Mouse (Mus musculus): ENCODE measurements around the gene Slc25a3. TPM values are rescaled to one million over a fixed set of nuclear protein-coding genes. Genes with fewer than 3 reads are reported as not detected.

The Slc25a3 gene
- polyA plus RNA-seq, 1 experiment from 2014 or later = 1,186 TPM

DNA sequence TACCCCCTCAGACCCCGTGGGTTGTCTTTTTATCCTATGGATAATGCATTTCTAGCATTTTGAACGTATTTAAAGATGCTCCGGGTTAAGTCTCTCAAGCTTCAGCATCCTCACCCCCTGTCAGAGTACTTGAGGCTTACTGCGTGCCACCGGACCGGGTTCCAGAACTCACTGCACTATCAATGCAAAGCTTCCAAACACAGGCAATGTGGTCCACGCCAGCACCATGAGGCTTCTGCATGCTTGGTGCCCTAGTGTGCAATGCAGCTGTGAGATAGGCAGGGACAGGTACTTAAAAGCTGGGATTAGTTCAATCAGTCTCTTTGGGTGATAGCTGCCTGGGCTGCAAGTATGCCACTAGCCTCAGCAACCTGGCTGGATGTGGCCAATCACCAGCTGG lies 21.6 kb upstream of the Slc25a3 start:
- H3K4me3 ChIP-seq (ENCODE audit: low read length) = no peak overlapping the region
- no peak overlapping the region for H3K9ac ChIP-seq (ENCODE audit: low read length)
- H3K27me3 ChIP-seq (ENCODE audit: control insufficient read depth, insufficient read depth, low read length) = no peaks in the 10 kb centered on the region
- no peak overlapping the region for H3K4me2 ChIP-seq (ENCODE audit: low read depth, low read length)
- ATAC-seq (replicated peaks; ENCODE audit: extremely low read depth, insufficient read depth, low FRiP score) = no peak
- H3K9me3 ChIP-seq (replicated peaks; ENCODE audit: control insufficient read depth, low read length) = no peaks in the 10 kb centered on the region
- peaks cover 34% of the 10 kb centered on the region for H3K36me3 ChIP-seq (ENCODE audit: control insufficient read depth, insufficient read depth)
- H3K27ac ChIP-seq (ENCODE audit: low read length) = no peak overlapping the region
- 96% methylated on average over 7 of the region's 7 CpGs for WGBS
- H3K4me1 ChIP-seq (ENCODE audit: control insufficient read depth, insufficient read depth, low read length) = no peaks in the 10 kb centered on the region

DNA sequence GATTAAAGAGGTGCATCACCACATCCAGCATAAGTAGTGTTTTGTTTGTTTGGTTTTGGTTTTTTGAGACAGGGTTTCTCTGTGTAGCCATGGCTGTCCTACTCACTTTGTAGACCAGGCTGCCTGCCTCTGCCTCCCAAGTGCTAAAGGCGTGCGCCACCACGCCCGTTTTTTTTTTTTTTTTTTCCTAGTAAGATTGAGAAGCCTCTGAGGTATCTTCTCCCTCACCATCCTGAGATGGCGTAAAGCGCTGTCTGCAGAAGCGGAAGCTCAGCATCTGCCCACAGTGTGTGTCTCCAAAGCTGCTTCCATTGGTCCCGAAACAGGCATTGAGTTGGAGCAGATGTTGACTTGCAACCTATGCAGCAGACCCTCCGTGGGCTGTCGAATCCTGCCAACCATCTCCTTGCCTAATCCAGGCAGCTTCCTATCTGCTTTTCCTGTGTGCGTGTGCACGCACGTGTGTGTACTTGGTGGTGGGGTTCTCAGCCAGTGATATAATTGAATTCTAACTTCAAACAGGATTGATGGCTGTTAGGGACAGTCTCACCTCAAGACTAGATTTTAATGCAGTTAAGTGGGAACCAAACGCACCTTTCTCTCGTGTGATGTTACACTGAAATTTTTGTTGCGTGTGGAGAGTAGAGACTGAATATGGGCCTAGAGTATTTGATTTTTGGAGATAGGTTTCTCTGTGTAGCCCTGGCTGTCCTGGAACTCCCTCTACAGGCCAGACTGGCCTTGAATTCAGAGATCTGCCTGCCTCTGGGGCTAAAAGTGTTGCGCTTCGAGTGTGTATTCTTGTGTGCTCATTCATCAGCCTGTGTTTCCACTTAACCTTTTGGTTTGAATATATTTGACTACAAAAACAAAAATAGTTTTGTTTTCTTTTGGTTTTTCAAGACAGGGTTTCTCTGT lies 19.7 kb upstream of the Slc25a3 start:
- Histone ChIP-seq H3K27me3 (ENCODE audit: control insufficient read depth, insufficient read depth, low read length) (no peaks in the 10 kb centered on the region), H3K4me1 (ENCODE audit: control insufficient read depth, insufficient read depth, low read length) (peaks cover 9% of the 10 kb centered on the region), H3K27ac (ENCODE audit: low read length) (no peak overlapping the region), H3K4me3 (ENCODE audit: low read length) (no peak overlapping the region), H3K4me2 (ENCODE audit: low read depth, low read length) (no peak overlapping the region), H3K9me3 (replicated peaks; ENCODE audit: control insufficient read depth, low read length) (no peaks in the 10 kb centered on the region), H3K36me3 (ENCODE audit: control insufficient read depth, insufficient read depth) (peaks cover 18% of the 10 kb centered on the region), H3K9ac (ENCODE audit: low read length) (no peak overlapping the region)
- no peak for ATAC-seq (replicated peaks; ENCODE audit: extremely low read depth, insufficient read depth, low FRiP score)
- 60% methylated on average over 18 of the region's 18 CpGs for WGBS

DNA sequence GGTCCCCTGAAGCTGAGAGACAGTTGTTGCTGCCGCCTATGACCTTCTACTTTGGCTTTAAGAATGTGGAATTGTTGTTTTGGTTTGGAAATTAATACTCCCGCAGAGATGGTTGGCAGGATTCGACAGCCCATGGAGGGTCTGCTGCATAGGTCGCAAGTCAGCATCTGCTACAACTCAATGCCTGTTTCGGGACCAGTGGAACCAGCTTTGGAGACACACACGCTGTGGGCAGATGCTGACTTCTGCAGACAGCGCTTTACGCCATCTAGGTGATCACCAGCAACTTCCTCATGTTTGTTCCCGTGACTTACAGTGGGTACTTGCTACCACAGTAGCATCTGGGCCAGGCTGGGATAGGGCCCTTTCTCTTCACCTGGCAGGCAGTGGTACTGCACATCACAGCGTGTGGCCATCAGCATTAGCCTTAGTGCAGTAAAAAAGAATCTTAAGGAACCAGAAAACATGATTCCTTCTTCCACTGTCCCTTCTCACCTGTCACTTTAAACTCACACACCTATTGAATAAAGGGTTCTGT lies 18.9 kb upstream of the Slc25a3 start:
- no peaks in the 10 kb centered on the region for H3K27me3 ChIP-seq (ENCODE audit: control insufficient read depth, insufficient read depth, low read length)
- peaks cover 12% of the 10 kb centered on the region for H3K4me1 ChIP-seq (ENCODE audit: control insufficient read depth, insufficient read depth, low read length)
- ATAC-seq (replicated peaks; ENCODE audit: extremely low read depth, insufficient read depth, low FRiP score) = no peak
- H3K4me2 ChIP-seq (ENCODE audit: low read depth, low read length) = no peak overlapping the region
- 65% methylated on average over 10 of the region's 10 CpGs for WGBS
- H3K9ac ChIP-seq (ENCODE audit: low read length) = no peak overlapping the region
- peaks cover 15% of the 10 kb centered on the region for H3K36me3 ChIP-seq (ENCODE audit: control insufficient read depth, insufficient read depth)
- H3K27ac ChIP-seq (ENCODE audit: low read length) = no peak overlapping the region
- no peaks in the 10 kb centered on the region for H3K9me3 ChIP-seq (replicated peaks; ENCODE audit: control insufficient read depth, low read length)
- no peak overlapping the region for H3K4me3 ChIP-seq (ENCODE audit: low read length)

DNA sequence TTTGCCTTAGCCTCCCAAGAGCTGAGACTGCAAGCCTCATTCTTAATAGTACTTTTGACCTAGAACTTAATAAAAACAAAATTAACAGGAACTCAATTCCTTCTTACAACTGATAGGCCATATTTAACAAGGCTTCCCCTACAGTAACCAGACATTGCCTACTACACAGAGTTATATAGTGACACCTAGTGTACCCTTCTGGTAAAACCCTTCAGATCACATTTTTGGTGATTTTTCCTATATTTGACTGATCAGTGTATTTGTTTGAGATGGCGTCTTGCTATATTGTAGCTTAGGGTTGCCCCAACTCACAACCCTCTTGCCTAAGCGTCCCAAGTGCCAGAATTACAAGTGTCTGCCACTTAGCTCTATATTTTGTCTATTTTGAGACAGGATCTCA lies 17.7 kb upstream of the Slc25a3 start:
- ATAC-seq (replicated peaks; ENCODE audit: extremely low read depth, insufficient read depth, low FRiP score) = no peak
- Histone ChIP-seq H3K4me3 (ENCODE audit: low read length) (no peak overlapping the region), H3K9ac (ENCODE audit: low read length) (no peak overlapping the region), H3K27ac (ENCODE audit: low read length) (no peak overlapping the region), H3K4me1 (ENCODE audit: control insufficient read depth, insufficient read depth, low read length) (peaks cover 12% of the 10 kb centered on the region), H3K9me3 (replicated peaks; ENCODE audit: control insufficient read depth, low read length) (no peaks in the 10 kb centered on the region), H3K36me3 (ENCODE audit: control insufficient read depth, insufficient read depth) (peaks cover 8% of the 10 kb centered on the region), H3K27me3 (ENCODE audit: control insufficient read depth, insufficient read depth, low read length) (no peaks in the 10 kb centered on the region), H3K4me2 (ENCODE audit: low read depth, low read length) (no peak overlapping the region)
- WGBS = 28% methylated on average over 2 of the region's 2 CpGs

DNA sequence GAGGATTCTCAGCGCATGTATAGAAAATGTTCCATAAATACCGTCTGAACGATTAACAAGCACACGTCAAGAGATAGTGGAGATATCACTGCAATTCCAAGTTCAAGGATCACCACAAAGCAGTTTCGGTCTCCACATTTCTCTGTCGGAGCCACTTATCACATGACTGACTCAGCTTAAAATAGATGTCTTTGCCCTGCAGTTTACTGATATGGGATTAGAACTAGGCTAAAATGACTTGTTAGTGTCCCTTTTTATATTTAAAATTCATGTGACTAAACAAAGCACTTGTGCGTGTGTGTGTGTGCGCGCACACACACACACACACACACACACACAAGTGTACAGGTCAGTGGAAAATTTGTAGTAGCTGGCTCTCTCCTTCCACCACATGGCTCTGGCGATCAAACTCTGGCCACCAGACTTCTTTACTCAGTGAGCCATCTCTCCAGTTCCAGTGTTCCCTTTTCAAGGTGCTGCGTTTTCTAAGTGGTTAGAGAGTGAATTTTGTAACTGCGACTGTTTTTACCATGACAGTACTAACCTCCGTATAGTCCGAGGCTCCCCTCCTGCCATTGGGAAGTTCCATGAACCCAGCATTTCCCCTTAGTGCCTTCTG lies 15.4 kb upstream of the Slc25a3 start:
- Histone ChIP-seq H3K9ac (ENCODE audit: low read length) (peak overlapping the region; percentile 58), H3K27me3 (ENCODE audit: control insufficient read depth, insufficient read depth, low read length) (no peaks in the 10 kb centered on the region), H3K4me2 (ENCODE audit: low read depth, low read length) (peak overlapping the region; percentile 27; the same call in 1 of the 2 replicates), H3K4me3 (ENCODE audit: low read length) (no peak overlapping the region), H3K27ac (ENCODE audit: low read length) (peak overlapping the region; percentile 83), H3K36me3 (ENCODE audit: control insufficient read depth, insufficient read depth) (no peaks in the 10 kb centered on the region), H3K9me3 (replicated peaks; ENCODE audit: control insufficient read depth, low read length) (no peaks in the 10 kb centered on the region), H3K4me1 (ENCODE audit: control insufficient read depth, insufficient read depth, low read length) (peaks cover 12% of the 10 kb centered on the region)
- 51% methylated on average over 14 of the region's 14 CpGs for WGBS
- ATAC-seq (replicated peaks; ENCODE audit: extremely low read depth, insufficient read depth, low FRiP score) = no peak

DNA sequence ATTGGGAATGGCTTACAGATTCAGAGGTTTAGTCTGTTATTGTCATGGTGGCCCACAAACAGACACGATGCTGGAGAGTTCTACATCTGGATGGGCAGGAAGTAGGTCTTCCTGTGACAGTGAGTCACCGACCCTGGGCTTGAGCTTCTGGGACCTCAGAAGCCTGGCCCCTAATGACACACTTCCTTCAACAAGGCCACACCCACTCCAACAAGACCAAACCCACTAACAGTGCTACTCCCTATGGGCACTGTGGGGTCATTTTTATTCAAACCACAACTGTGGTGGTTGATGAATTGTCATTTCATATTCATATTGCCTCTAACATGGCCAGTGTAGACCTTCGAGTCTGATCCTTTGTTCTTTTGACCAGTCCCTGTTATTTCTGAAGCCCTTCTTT lies 14.5 kb upstream of the Slc25a3 start:
- peak overlapping the region; percentile 83 for H3K27ac ChIP-seq (ENCODE audit: low read length)
- no peak overlapping the region for H3K4me2 ChIP-seq (ENCODE audit: low read depth, low read length)
- no peaks in the 10 kb centered on the region for H3K9me3 ChIP-seq (replicated peaks; ENCODE audit: control insufficient read depth, low read length)
- no peak overlapping the region for H3K4me3 ChIP-seq (ENCODE audit: low read length)
- H3K4me1 ChIP-seq (ENCODE audit: control insufficient read depth, insufficient read depth, low read length) = peaks cover 12% of the 10 kb centered on the region
- WGBS = 66% methylated on average over 3 of the region's 3 CpGs
- peak; percentile 39; the same call in 1 of the 2 replicates for ATAC-seq (replicated peaks; ENCODE audit: extremely low read depth, insufficient read depth, low FRiP score)
- no peaks in the 10 kb centered on the region for H3K36me3 ChIP-seq (ENCODE audit: control insufficient read depth, insufficient read depth)
- no peak overlapping the region for H3K9ac ChIP-seq (ENCODE audit: low read length)
- no peaks in the 10 kb centered on the region for H3K27me3 ChIP-seq (ENCODE audit: control insufficient read depth, insufficient read depth, low read length)

DNA sequence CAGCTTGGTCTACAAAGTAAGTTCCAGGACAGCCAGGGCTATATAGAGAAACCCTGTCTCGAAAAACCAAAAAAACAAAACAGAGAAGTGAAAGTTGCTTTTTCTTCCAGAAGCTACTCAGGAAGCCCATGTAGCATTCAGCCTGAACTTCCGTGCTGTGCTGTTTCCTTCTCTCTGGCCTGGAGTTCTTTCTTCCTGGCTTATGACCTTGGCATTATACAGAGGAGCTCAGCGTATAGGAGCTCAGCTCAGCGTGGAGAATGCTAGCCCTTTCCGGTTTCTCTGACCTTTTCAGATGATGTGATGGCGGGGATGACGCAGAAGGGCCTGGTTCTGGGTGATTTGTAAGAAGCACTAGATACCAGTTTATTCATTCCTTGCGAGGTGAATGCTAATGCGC lies 13.5 kb upstream of the Slc25a3 start:
- H3K4me2 ChIP-seq (ENCODE audit: low read depth, low read length) = no peak overlapping the region
- no peaks in the 10 kb centered on the region for H3K36me3 ChIP-seq (ENCODE audit: control insufficient read depth, insufficient read depth)
- no peaks in the 10 kb centered on the region for H3K9me3 ChIP-seq (replicated peaks; ENCODE audit: control insufficient read depth, low read length)
- H3K4me3 ChIP-seq (ENCODE audit: low read length) = no peak overlapping the region
- no peaks in the 10 kb centered on the region for H3K27me3 ChIP-seq (ENCODE audit: control insufficient read depth, insufficient read depth, low read length)
- H3K4me1 ChIP-seq (ENCODE audit: control insufficient read depth, insufficient read depth, low read length) = peaks cover 12% of the 10 kb centered on the region
- no peak for ATAC-seq (replicated peaks; ENCODE audit: extremely low read depth, insufficient read depth, low FRiP score)
- H3K27ac ChIP-seq (ENCODE audit: low read length) = no peak overlapping the region
- 81% methylated on average over 9 of the region's 9 CpGs for WGBS
- no peak overlapping the region for H3K9ac ChIP-seq (ENCODE audit: low read length)

DNA sequence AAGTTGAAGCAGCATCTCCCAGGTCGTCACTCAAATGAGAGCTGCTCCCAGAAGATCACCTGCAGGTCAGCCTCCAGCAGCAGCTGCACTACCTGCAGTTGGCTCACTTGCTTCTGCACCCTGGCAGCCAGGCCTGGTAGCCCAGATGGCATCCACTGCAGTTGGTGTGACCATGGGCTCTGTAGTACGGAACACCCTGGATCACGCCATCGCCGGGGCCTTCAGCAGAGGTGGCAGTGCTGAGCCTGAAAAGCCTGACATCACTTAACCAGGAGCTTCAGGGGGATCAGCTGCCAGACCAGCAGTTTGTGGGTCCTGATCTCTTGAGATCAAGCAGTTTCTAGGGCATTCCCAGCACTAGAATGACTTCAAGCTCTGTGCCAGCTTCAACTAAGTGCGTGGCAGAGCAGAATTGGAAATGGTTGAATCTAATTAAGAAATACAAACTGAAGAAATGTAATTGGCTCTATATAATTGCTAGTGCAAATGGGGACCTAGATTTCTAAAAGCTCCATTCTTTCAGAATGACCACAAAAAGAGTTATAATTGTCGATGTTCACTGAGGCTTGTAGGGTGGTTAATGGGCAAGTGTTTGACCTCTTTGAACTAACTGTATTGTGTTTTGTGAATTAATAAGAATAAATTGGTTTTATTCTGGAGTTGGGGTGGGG lies 11.6 kb upstream of the Slc25a3 start:
- H3K27me3 ChIP-seq (ENCODE audit: control insufficient read depth, insufficient read depth, low read length) = no peaks in the 10 kb centered on the region
- H3K4me3 ChIP-seq (ENCODE audit: low read length) = no peak overlapping the region
- WGBS = 87% methylated on average over 7 of the region's 7 CpGs
- H3K9me3 ChIP-seq (replicated peaks; ENCODE audit: control insufficient read depth, low read length) = no peaks in the 10 kb centered on the region
- H3K4me2 ChIP-seq (ENCODE audit: low read depth, low read length) = no peak overlapping the region
- no peak overlapping the region for H3K9ac ChIP-seq (ENCODE audit: low read length)
- H3K27ac ChIP-seq (ENCODE audit: low read length) = no peak overlapping the region
- peaks cover 12% of the 10 kb centered on the region for H3K4me1 ChIP-seq (ENCODE audit: control insufficient read depth, insufficient read depth, low read length)
- H3K36me3 ChIP-seq (ENCODE audit: control insufficient read depth, insufficient read depth) = no peaks in the 10 kb centered on the region
- ATAC-seq (replicated peaks; ENCODE audit: extremely low read depth, insufficient read depth, low FRiP score) = no peak
